Mouse (Mus musculus) bone marrow macrophage, adult 2 months (primary cell): ENCODE data around the gene Fbxl14.

ENCODE experiments used
- CTCF ChIP-seq: IDR thresholded peaks from 2 replicates; pipeline ENCODE4 v1.5.1; 2012; ENCODE audit warnings: low read depth, mild to moderate bottlenecking, low read length, moderate library complexity
- POLR2A ChIP-seq: IDR thresholded peaks from 2 replicates; pipeline ENCODE4 v1.6.1; 2012; ENCODE audit warnings: mild to moderate bottlenecking, low read depth, low read length, borderline replicate concordance

GRCm38 (mm10) chr6:119521482-119521900, 42.0 kb downstream of the Fbxl14 start:
- TF ChIP-seq POLR2A = no peak
- no peak for TF ChIP-seq CTCF
